Mouse (Mus musculus): ENCODE measurements around the gene Aqr.
A peak's percentile ranks its signal among the peaks of the same experiment; 100 is the strongest.

The Aqr gene

GRCm38 (mm10) chr2:114060071-114060591, 126.7 kb downstream of the Aqr start:
- DNase-seq (ENCODE audit: low spot score) = no peak

GRCm38 (mm10) chr2:114059608-114060007, 127.2 kb downstream of the Aqr start:
- no peak for DNase-seq (ENCODE audit: low spot score)

- no peak for DNase-seq (ENCODE audit: low spot score)
These were observed 128.5 kb downstream of the Aqr start for GRCm38 (mm10) chr2:114058226-114058796.

- DNase-seq (ENCODE audit: low spot score) = peak; percentile 64
These were observed 129.4 kb downstream of the Aqr start for GRCm38 (mm10) chr2:114057303-114057853.

- DNase-seq (ENCODE audit: low spot score) = no peak
These were observed 132.7 kb downstream of the Aqr start for GRCm38 (mm10) chr2:114054129-114054528.

- no peak for DNase-seq (ENCODE audit: low spot score)
These were observed 133.9 kb downstream of the Aqr start, which contains the start of gene Actc1 for GRCm38 (mm10) chr2:114052696-114053598. Gene Actc1, minus strand, starts transcription at chr2:114053548.

- no peak for DNase-seq (ENCODE audit: low spot score)
These were observed 135.0 kb downstream of the Aqr start for GRCm38 (mm10) chr2:114051871-114052241.

Data from testis, postnatal 10 days (tissue).